Mouse (Mus musculus): Measurements from ENCODE around the gene Stat2.
A peak's percentile ranks its signal among the peaks of the same experiment; 100 is the strongest.

DNA sequence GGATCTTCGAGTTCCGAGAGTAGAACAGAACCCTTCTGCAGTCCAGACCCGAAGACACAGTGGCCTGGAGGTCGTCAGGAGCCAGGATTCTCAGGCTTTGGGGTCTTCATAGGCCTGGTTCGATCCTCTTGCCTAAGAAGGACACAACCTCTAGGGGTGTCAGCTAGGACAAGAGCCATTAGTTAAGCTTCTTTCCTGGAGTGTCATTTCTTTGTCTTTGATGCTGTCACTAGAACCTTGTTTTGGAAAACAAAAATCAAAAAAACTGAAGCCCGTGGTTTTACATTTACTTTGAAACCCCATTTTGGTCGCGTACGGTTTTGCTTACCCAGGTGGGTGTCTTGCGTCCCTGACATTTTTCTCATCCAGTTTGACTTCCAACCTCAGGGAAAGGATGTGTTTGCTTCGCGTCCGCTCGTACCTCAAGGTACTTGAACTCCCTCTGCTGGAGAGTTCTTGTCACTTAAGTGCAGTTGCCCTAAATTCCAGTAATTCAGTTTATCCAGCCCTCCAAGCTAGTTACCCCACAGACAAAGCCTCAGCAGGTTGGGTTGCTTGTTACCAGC is 37.9 kb upstream of the Stat2 start:
- TF ChIP-seq CTCF (IDR thresholded peaks at IDR 0.05; ENCODE audit: low read depth) (peak; percentile 82), EP300 (IDR thresholded peaks at IDR 0.05; ENCODE audit: low read depth) (no peak)

Data from heart, postnatal 0 days (tissue).